Mouse (Mus musculus): Measurements from ENCODE around the gene Slco2a1. TPM values are rescaled to one million over a fixed set of nuclear protein-coding genes. Genes with fewer than 3 reads are reported as not detected.

The Slco2a1 gene
- polyA plus RNA-seq, 1 experiment from 2014 or later = 17.5 TPM

GRCm38 (mm10) chr9:103072204-103072599 lies 83.7 kb downstream of the Slco2a1 start:
- H3K4me3 ChIP-seq = no peak overlapping the region
- H3K36me3 ChIP-seq = no peaks in the 10 kb centered on the region; the same call in 1 of the 2 replicates
- H3K4me2 ChIP-seq = no peak overlapping the region
- no peak for ATAC-seq (ENCODE audit: borderline replicate concordance, extremely low read depth, low FRiP score, low TSS enrichment)
- no peaks in the 10 kb centered on the region for H3K9me3 ChIP-seq
- no peaks in the 10 kb centered on the region for H3K27me3 ChIP-seq
- H3K4me1 ChIP-seq = peaks cover 32% of the 10 kb centered on the region
- H3K27ac ChIP-seq = peak overlapping the region; percentile 27
- H3K9ac ChIP-seq = no peak overlapping the region
- 86% methylated on average over 6 of the region's 6 CpGs for WGBS

- H3K27ac ChIP-seq = no peak overlapping the region
- H3K9me3 ChIP-seq = no peaks in the 10 kb centered on the region
- H3K4me2 ChIP-seq = no peak overlapping the region
- no peak for ATAC-seq (ENCODE audit: borderline replicate concordance, extremely low read depth, low FRiP score, low TSS enrichment)
- 69% methylated on average over 11 of the region's 11 CpGs for WGBS
- no peak overlapping the region for H3K4me3 ChIP-seq
- H3K27me3 ChIP-seq = no peaks in the 10 kb centered on the region
- no peak overlapping the region for H3K9ac ChIP-seq
- H3K36me3 ChIP-seq = no peaks in the 10 kb centered on the region; the same call in 1 of the 2 replicates
- H3K4me1 ChIP-seq = peaks cover 40% of the 10 kb centered on the region
Measured at GRCm38 (mm10) chr9:103072926-103073515, 84.5 kb downstream of the Slco2a1 start.

GRCm38 (mm10) chr9:103076836-103077531 lies 88.5 kb downstream of the Slco2a1 start:
- Histone ChIP-seq H3K27ac (peak overlapping the region; percentile 90), H3K36me3 (no peaks in the 10 kb centered on the region; the same call in 1 of the 2 replicates), H3K4me1 (peaks cover 36% of the 10 kb centered on the region), H3K9me3 (no peaks in the 10 kb centered on the region), H3K4me2 (no peak overlapping the region), H3K27me3 (no peaks in the 10 kb centered on the region), H3K4me3 (no peak overlapping the region), H3K9ac (no peak overlapping the region)
- peak; percentile 71 for ATAC-seq (ENCODE audit: borderline replicate concordance, extremely low read depth, low FRiP score, low TSS enrichment)
- WGBS = 32% methylated on average over 21 of the region's 21 CpGs

GRCm38 (mm10) chr9:103078194-103078691 lies 89.7 kb downstream of the Slco2a1 start:
- no peak overlapping the region for H3K4me3 ChIP-seq
- H3K4me2 ChIP-seq = no peak overlapping the region
- H3K9ac ChIP-seq = no peak overlapping the region
- peak overlapping the region; percentile 90; the same call in 1 of the 2 replicates for H3K27ac ChIP-seq
- H3K9me3 ChIP-seq = no peaks in the 10 kb centered on the region
- peak; percentile 63; the same call in 1 of the 2 replicates for ATAC-seq (ENCODE audit: borderline replicate concordance, extremely low read depth, low FRiP score, low TSS enrichment)
- no peaks in the 10 kb centered on the region; the same call in 1 of the 2 replicates for H3K36me3 ChIP-seq
- 52% methylated on average over 6 of the region's 6 CpGs for WGBS
- H3K27me3 ChIP-seq = no peaks in the 10 kb centered on the region
- peaks cover 26% of the 10 kb centered on the region for H3K4me1 ChIP-seq

GRCm38 (mm10) chr9:103080211-103080610 lies 91.7 kb downstream of the Slco2a1 start:
- Histone ChIP-seq H3K4me1 (peaks cover 26% of the 10 kb centered on the region), H3K27ac (no peak overlapping the region), H3K27me3 (no peaks in the 10 kb centered on the region), H3K9ac (no peak overlapping the region), H3K36me3 (no peaks in the 10 kb centered on the region), H3K9me3 (no peaks in the 10 kb centered on the region), H3K4me3 (no peak overlapping the region), H3K4me2 (no peak overlapping the region)
- WGBS = 87% methylated on average over 3 of the region's 3 CpGs
- ATAC-seq (ENCODE audit: borderline replicate concordance, extremely low read depth, low FRiP score, low TSS enrichment) = no peak

GRCm38 (mm10) chr9:103082246-103082975 lies 93.9 kb downstream of the Slco2a1 start:
- Histone ChIP-seq H3K9ac (no peak overlapping the region), H3K27me3 (no peaks in the 10 kb centered on the region), H3K4me2 (no peak overlapping the region), H3K9me3 (no peaks in the 10 kb centered on the region), H3K4me1 (peaks cover 12% of the 10 kb centered on the region), H3K4me3 (no peak overlapping the region), H3K27ac (no peak overlapping the region), H3K36me3 (no peaks in the 10 kb centered on the region)
- WGBS = 58% methylated on average over 8 of the region's 8 CpGs
- ATAC-seq (ENCODE audit: borderline replicate concordance, extremely low read depth, low FRiP score, low TSS enrichment) = no peak

- WGBS = 67% methylated on average over 3 of the region's 3 CpGs
- Histone ChIP-seq H3K27ac (no peak overlapping the region), H3K4me2 (no peak overlapping the region), H3K4me3 (no peak overlapping the region), H3K9me3 (no peaks in the 10 kb centered on the region), H3K4me1 (peaks cover 4% of the 10 kb centered on the region; the same call in 1 of the 2 replicates), H3K36me3 (no peaks in the 10 kb centered on the region), H3K27me3 (no peaks in the 10 kb centered on the region), H3K9ac (no peak overlapping the region)
- ATAC-seq (ENCODE audit: borderline replicate concordance, extremely low read depth, low FRiP score, low TSS enrichment) = no peak
Measured at GRCm38 (mm10) chr9:103083405-103083804, 94.9 kb downstream of the Slco2a1 start.

- H3K4me3 ChIP-seq = no peak overlapping the region
Measured at GRCm38 (mm10) chr9:103086736-103087135, 98.2 kb downstream of the Slco2a1 start.

GRCm38 (mm10) chr9:103087301-103087700 lies 98.8 kb downstream of the Slco2a1 start:
- no peaks in the 10 kb centered on the region for H3K9me3 ChIP-seq
- WGBS = 49% methylated on average over 8 of the region's 8 CpGs
- H3K9ac ChIP-seq = no peak overlapping the region
- no peak for ATAC-seq (ENCODE audit: borderline replicate concordance, extremely low read depth, low FRiP score, low TSS enrichment)
- no peak overlapping the region for H3K4me2 ChIP-seq
- peaks cover 26% of the 10 kb centered on the region for H3K4me1 ChIP-seq
- H3K36me3 ChIP-seq = no peaks in the 10 kb centered on the region
- no peak overlapping the region for H3K4me3 ChIP-seq
- no peak overlapping the region for H3K27ac ChIP-seq
- H3K27me3 ChIP-seq = no peaks in the 10 kb centered on the region; the same call in 1 of the 2 replicates

More at GRCm38 (mm10) chr9:103086736-103087135, 98.2 kb downstream of the Slco2a1 start:
- H3K4me2 ChIP-seq = no peak overlapping the region
- WGBS = 87% methylated on average over 6 of the region's 6 CpGs
- H3K4me1 ChIP-seq = peaks cover 23% of the 10 kb centered on the region
- H3K36me3 ChIP-seq = no peaks in the 10 kb centered on the region
- H3K27me3 ChIP-seq = no peaks in the 10 kb centered on the region; the same call in 1 of the 2 replicates
- no peaks in the 10 kb centered on the region for H3K9me3 ChIP-seq
- ATAC-seq (ENCODE audit: borderline replicate concordance, extremely low read depth, low FRiP score, low TSS enrichment) = no peak
- no peak overlapping the region for H3K27ac ChIP-seq
- H3K9ac ChIP-seq = no peak overlapping the region

GRCm38 (mm10) chr9:103088661-103089060 lies 100.1 kb downstream of the Slco2a1 start:
- Histone ChIP-seq H3K36me3 (no peaks in the 10 kb centered on the region), H3K4me3 (no peak overlapping the region), H3K9me3 (no peaks in the 10 kb centered on the region), H3K27ac (no peak overlapping the region), H3K27me3 (no peaks in the 10 kb centered on the region; the same call in 1 of the 2 replicates), H3K4me2 (no peak overlapping the region), H3K9ac (no peak overlapping the region), H3K4me1 (peaks cover 31% of the 10 kb centered on the region)
- WGBS = 84% methylated on average over 2 of the region's 2 CpGs
- ATAC-seq (ENCODE audit: borderline replicate concordance, extremely low read depth, low FRiP score, low TSS enrichment) = no peak

GRCm38 (mm10) chr9:103090116-103090875 lies 101.8 kb downstream of the Slco2a1 start:
- Histone ChIP-seq H3K4me2 (no peak overlapping the region), H3K4me1 (peaks cover 31% of the 10 kb centered on the region), H3K27me3 (no peaks in the 10 kb centered on the region; the same call in 1 of the 2 replicates), H3K9ac (no peak overlapping the region), H3K36me3 (no peaks in the 10 kb centered on the region), H3K4me3 (no peak overlapping the region), H3K9me3 (no peaks in the 10 kb centered on the region), H3K27ac (peak overlapping the region; percentile 20)
- WGBS = 33% methylated on average over 9 of the region's 9 CpGs
- ATAC-seq (ENCODE audit: borderline replicate concordance, extremely low read depth, low FRiP score, low TSS enrichment) = 0 out of 2 replicates have a peak, but pooled peaks have one; percentile 21
